Mouse (Mus musculus): ENCODE results near the gene Ldlrad3. TPM values are rescaled to one million over a fixed set of nuclear protein-coding genes. Genes with fewer than 3 reads are reported as not detected.

Ldlrad3 gene
- polyA plus RNA-seq, 1 experiment from 2014 or later = 35.9 TPM

GRCm38 (mm10) chr2:101997013-101997412, 189.2 kb downstream of the Ldlrad3 start:
- H3K9me3 ChIP-seq (replicated peaks) = no peaks in the 10 kb centered on the region
- H3K27me3 ChIP-seq = no peaks in the 10 kb centered on the region
- H3K9ac ChIP-seq = 0 out of 2 replicates have a peak overlapping the region, but pooled peaks have one; percentile 0
- ATAC-seq = no peak
- WGBS = 47% methylated on average over 11 of the region's 11 CpGs
- H3K27ac ChIP-seq = peak overlapping the region; percentile 62
- no peak overlapping the region for H3K4me3 ChIP-seq
- H3K4me1 ChIP-seq = peaks cover 55% of the 10 kb centered on the region
- H3K4me2 ChIP-seq = no peak overlapping the region
- H3K36me3 ChIP-seq (ENCODE audit: poor library complexity, severe bottlenecking) = no peaks in the 10 kb centered on the region

- H3K4me2 ChIP-seq = no peak overlapping the region
- H3K9ac ChIP-seq = no peak overlapping the region
- no peak overlapping the region for H3K27ac ChIP-seq
- no peaks in the 10 kb centered on the region for H3K9me3 ChIP-seq (replicated peaks)
- 88% methylated on average over 9 of the region's 9 CpGs for WGBS
- ATAC-seq = no peak
- H3K27me3 ChIP-seq = no peaks in the 10 kb centered on the region
- H3K36me3 ChIP-seq (ENCODE audit: poor library complexity, severe bottlenecking) = no peaks in the 10 kb centered on the region
- H3K4me1 ChIP-seq = peaks cover 16% of the 10 kb centered on the region
- no peak overlapping the region for H3K4me3 ChIP-seq
Observed at GRCm38 (mm10) chr2:101992574-101993310, 193.4 kb downstream of the Ldlrad3 start.

GRCm38 (mm10) chr2:101991726-101992125, 194.5 kb downstream of the Ldlrad3 start:
- Histone ChIP-seq H3K27me3 (no peaks in the 10 kb centered on the region), H3K27ac (no peak overlapping the region), H3K9me3 (replicated peaks) (no peaks in the 10 kb centered on the region), H3K9ac (no peak overlapping the region), H3K4me2 (no peak overlapping the region), H3K4me3 (no peak overlapping the region), H3K4me1 (peaks cover 13% of the 10 kb centered on the region), H3K36me3 (ENCODE audit: poor library complexity, severe bottlenecking) (no peaks in the 10 kb centered on the region)
- 92% methylated on average over 2 of the region's 2 CpGs for WGBS
- no peak for ATAC-seq

GRCm38 (mm10) chr2:101986344-101987087, 199.7 kb downstream of the Ldlrad3 start:
- Histone ChIP-seq H3K4me3 (no peak overlapping the region), H3K9me3 (replicated peaks) (no peaks in the 10 kb centered on the region), H3K4me1 (peaks cover 43% of the 10 kb centered on the region), H3K27me3 (no peaks in the 10 kb centered on the region), H3K36me3 (ENCODE audit: poor library complexity, severe bottlenecking) (no peaks in the 10 kb centered on the region), H3K4me2 (no peak overlapping the region), H3K27ac (no peak overlapping the region), H3K9ac (no peak overlapping the region)
- no peak for ATAC-seq
- WGBS = 89% methylated on average over 3 of the region's 3 CpGs

- 85% methylated on average over 9 of the region's 9 CpGs for WGBS
- H3K9ac ChIP-seq = no peak overlapping the region
- no peaks in the 10 kb centered on the region for H3K9me3 ChIP-seq (replicated peaks)
- H3K27ac ChIP-seq = 0 out of 2 replicates have a peak overlapping the region, but pooled peaks have one; percentile 67
- H3K27me3 ChIP-seq = no peaks in the 10 kb centered on the region
- no peaks in the 10 kb centered on the region for H3K36me3 ChIP-seq (ENCODE audit: poor library complexity, severe bottlenecking)
- H3K4me2 ChIP-seq = no peak overlapping the region
- peaks cover 68% of the 10 kb centered on the region for H3K4me1 ChIP-seq
- ATAC-seq = no peak
- H3K4me3 ChIP-seq = no peak overlapping the region
Observed at GRCm38 (mm10) chr2:101983853-101984543, 202.2 kb downstream of the Ldlrad3 start.

GRCm38 (mm10) chr2:101983082-101983852, 202.9 kb downstream of the Ldlrad3 start:
- 18% methylated on average over 15 of the region's 15 CpGs for WGBS
- ATAC-seq = peak; percentile 11; the same call in 1 of the 2 replicates
- Histone ChIP-seq H3K36me3 (ENCODE audit: poor library complexity, severe bottlenecking) (no peaks in the 10 kb centered on the region), H3K4me1 (peaks cover 76% of the 10 kb centered on the region), H3K4me3 (no peak overlapping the region), H3K27ac (peak overlapping the region; percentile 67), H3K9ac (0 out of 2 replicates have a peak overlapping the region, but pooled peaks have one; percentile 34), H3K4me2 (no peak overlapping the region), H3K9me3 (replicated peaks) (no peaks in the 10 kb centered on the region), H3K27me3 (no peaks in the 10 kb centered on the region)

- H3K27me3 ChIP-seq = no peaks in the 10 kb centered on the region
- H3K4me1 ChIP-seq = peaks cover 84% of the 10 kb centered on the region
- no peaks in the 10 kb centered on the region for H3K9me3 ChIP-seq (replicated peaks)
- H3K36me3 ChIP-seq (ENCODE audit: poor library complexity, severe bottlenecking) = no peaks in the 10 kb centered on the region
- H3K9ac ChIP-seq = no peak overlapping the region
- H3K4me2 ChIP-seq = no peak overlapping the region
- ATAC-seq = no peak
- whole genome bisulfite sequencing = 91% methylated on average over 6 of the region's 6 CpGs
- H3K27ac ChIP-seq = peak overlapping the region; percentile 95
- H3K4me3 ChIP-seq = no peak overlapping the region
Observed at GRCm38 (mm10) chr2:101981964-101982498, 204.2 kb downstream of the Ldlrad3 start.

- peaks cover 86% of the 10 kb centered on the region for H3K4me1 ChIP-seq
- 30% methylated on average over 2 of the region's 2 CpGs for WGBS
- no peak for ATAC-seq
- H3K9ac ChIP-seq = no peak overlapping the region
- H3K36me3 ChIP-seq (ENCODE audit: poor library complexity, severe bottlenecking) = no peaks in the 10 kb centered on the region
- H3K27ac ChIP-seq = peak overlapping the region; percentile 95
- no peak overlapping the region for H3K4me2 ChIP-seq
- H3K9me3 ChIP-seq (replicated peaks) = no peaks in the 10 kb centered on the region
- no peak overlapping the region for H3K4me3 ChIP-seq
- no peaks in the 10 kb centered on the region for H3K27me3 ChIP-seq
Observed at GRCm38 (mm10) chr2:101981211-101981610, 205.0 kb downstream of the Ldlrad3 start.

- Histone ChIP-seq H3K9me3 (replicated peaks) (no peaks in the 10 kb centered on the region), H3K36me3 (ENCODE audit: poor library complexity, severe bottlenecking) (no peaks in the 10 kb centered on the region), H3K4me1 (peaks cover 89% of the 10 kb centered on the region), H3K27ac (peak overlapping the region; percentile 95), H3K9ac (no peak overlapping the region), H3K4me3 (no peak overlapping the region), H3K27me3 (no peaks in the 10 kb centered on the region), H3K4me2 (no peak overlapping the region)
- WGBS = 9% methylated on average over 8 of the region's 8 CpGs
- ATAC-seq = no peak
Observed at GRCm38 (mm10) chr2:101980456-101980947, 205.7 kb downstream of the Ldlrad3 start.

- Histone ChIP-seq H3K9ac (0 out of 2 replicates have a peak overlapping the region, but pooled peaks have one; percentile 14), H3K9me3 (replicated peaks) (no peaks in the 10 kb centered on the region), H3K4me3 (no peak overlapping the region), H3K27me3 (no peaks in the 10 kb centered on the region), H3K4me1 (peaks cover 90% of the 10 kb centered on the region), H3K36me3 (ENCODE audit: poor library complexity, severe bottlenecking) (no peaks in the 10 kb centered on the region), H3K27ac (peak overlapping the region; percentile 95), H3K4me2 (peak overlapping the region; percentile 34)
- ATAC-seq = peak; percentile 79
- 1% methylated on average over 21 of the region's 21 CpGs for WGBS
Observed at GRCm38 (mm10) chr2:101978534-101979525, 207.4 kb downstream of the Ldlrad3 start.
